Mouse (Mus musculus) E14TG2a.4 (cell line): ENCODE measurements around the gene Dennd5b.

Source experiments
- CTCF ChIP-seq: conservative IDR thresholded peaks from 2 replicates; pipeline ENCODE4 v1.5.1; 2014; ENCODE audit warnings: low read length
- NANOG ChIP-seq: IDR thresholded peaks from 2 replicates; pipeline ENCODE4 v1.6.1; 2014; ENCODE audit warnings: borderline replicate concordance, low read length, mixed read lengths
- POU5F1 ChIP-seq: IDR thresholded peaks from 2 replicates; pipeline ENCODE4 v1.6.1; 2014; ENCODE audit warnings: low read length, borderline replicate concordance

DNA sequence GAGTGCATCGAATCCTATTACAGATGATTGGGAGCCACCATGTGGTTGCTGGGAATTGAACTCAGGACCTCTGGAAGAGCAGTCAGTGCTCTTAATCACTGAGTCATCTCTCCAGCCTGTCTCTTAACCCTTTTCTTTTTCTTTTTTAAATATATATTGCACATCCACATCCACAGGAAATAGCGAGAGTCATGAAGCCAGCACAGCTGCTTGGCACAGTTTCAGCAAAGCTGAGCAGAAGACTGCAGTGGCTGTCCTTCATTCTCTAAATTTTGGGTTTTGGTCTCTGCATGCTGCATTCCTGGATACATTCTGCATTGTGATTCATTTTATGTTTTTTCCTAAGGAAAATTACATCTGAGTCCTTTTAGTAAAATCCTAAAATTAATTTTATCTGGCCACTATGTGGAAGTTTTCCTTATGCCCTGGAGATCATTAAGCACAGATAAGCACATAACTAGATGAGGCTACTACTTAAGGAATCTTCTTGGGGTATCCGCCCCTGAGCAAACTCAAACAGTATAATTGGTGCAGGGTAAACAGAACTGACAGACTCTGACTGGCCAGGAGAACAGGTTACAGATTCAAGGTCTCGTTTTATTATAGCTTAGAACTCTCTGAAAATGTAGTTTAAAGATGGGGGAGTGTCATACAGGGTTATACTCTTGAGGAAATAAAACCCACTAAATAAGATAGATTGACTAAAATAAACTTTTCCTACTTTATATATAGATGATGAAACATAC is 50.3 kb downstream of the Dennd5b start:
- TF ChIP-seq CTCF (no peak), NANOG (no peak), POU5F1 (no peak)
